Mouse (Mus musculus) layer of hippocampus, adult 2 months (tissue): ENCODE measurements around the gene Phlpp2. TPM values are rescaled to one million over a fixed set of nuclear protein-coding genes. Genes with fewer than 3 reads are reported as not detected.

Experiments used
- DNase-seq, 2 experiments: peaks; one replicate each; pipeline ENCODE4 v3.0.0; 2022; ENCODE audit warnings: low spot score in 2 of 2
- H3K27ac ChIP-seq: fragments of 200-600 bp; 2 replicates; pipeline ENCODE4 v1.8.1; 2022
- H3K4me3 ChIP-seq: fragments of 200-600 bp; 2 replicates; pipeline ENCODE4 v1.8.1; 2022; ENCODE audit warnings: mild to moderate bottlenecking
- CTCF ChIP-seq: fragments of 200-600 bp; conservative IDR thresholded peaks from 2 replicates; pipeline ENCODE4 v1.8.1; 2022; ENCODE audit warnings: antibody characterized with exemption, mild to moderate bottlenecking, moderate library complexity
- total RNA-seq, 2 experiments: library from RNA; stranded (reverse); gene quantifications; 2 replicates each; pipeline ENCODE4 v1.2.3; 2021

Phlpp2 gene
- total RNA-seq, 2 experiments from 2014 or later = 26.9 to 28.5 TPM

- Histone ChIP-seq H3K4me3 (no peak overlapping the region), H3K27ac (no peak overlapping the region)
- no peak for DNase-seq
- TF ChIP-seq CTCF = no peak
Measured at GRCm38 (mm10) chr8:109958036-109958655, 89.8 kb downstream of the Phlpp2 start.

- TF ChIP-seq CTCF = no peak
Measured at GRCm38 (mm10) chr8:109959112-109959511, 90.8 kb downstream of the Phlpp2 start.

GRCm38 (mm10) chr8:109961693-109962367, 93.5 kb downstream of the Phlpp2 start, which contains the start of gene Marveld3:
Gene Marveld3, minus strand, starts transcription at chr8:109962203.
- DNase-seq = peak in 1 of 2 experiments; percentile 27
- H3K27ac ChIP-seq = no peak within 1 kb of the TSS
- H3K4me3 ChIP-seq = peak within 1 kb of the TSS; percentile 34
- TF ChIP-seq CTCF = peak; percentile 80

More at GRCm38 (mm10) chr8:109959112-109959511, 90.8 kb downstream of the Phlpp2 start:
- Histone ChIP-seq H3K4me3 (no peak overlapping the region), H3K27ac (no peak overlapping the region)
- DNase-seq = no peak

GRCm38 (mm10) chr8:109962896-109963295, 94.6 kb downstream of the Phlpp2 start:
- Histone ChIP-seq H3K27ac (no peak overlapping the region), H3K4me3 (no peak overlapping the region)
- no peak for TF ChIP-seq CTCF
- DNase-seq = no peak

- no peak for TF ChIP-seq CTCF
Measured at GRCm38 (mm10) chr8:109963421-109963820, 95.1 kb downstream of the Phlpp2 start.

GRCm38 (mm10) chr8:109964106-109964505, 95.8 kb downstream of the Phlpp2 start:
- no peak for DNase-seq
- Histone ChIP-seq H3K4me3 (no peak overlapping the region), H3K27ac (no peak overlapping the region)
- TF ChIP-seq CTCF = no peak

More at GRCm38 (mm10) chr8:109963421-109963820, 95.1 kb downstream of the Phlpp2 start:
- DNase-seq = no peak
- Histone ChIP-seq H3K4me3 (no peak overlapping the region), H3K27ac (no peak overlapping the region)

- DNase-seq = no peak
- TF ChIP-seq CTCF = peak; percentile 34
- no peak overlapping the region for H3K27ac ChIP-seq
Measured at GRCm38 (mm10) chr8:109968837-109969236, 100.5 kb downstream of the Phlpp2 start.

GRCm38 (mm10) chr8:109970323-109970722, 102.0 kb downstream of the Phlpp2 start:
- Histone ChIP-seq H3K4me3 (no peak overlapping the region; the same call in 1 of the 2 replicates), H3K27ac (no peak overlapping the region)
- TF ChIP-seq CTCF = peak; percentile 90
- DNase-seq = peak; percentile 26 to 54

More at GRCm38 (mm10) chr8:109968837-109969236, 100.5 kb downstream of the Phlpp2 start:
- H3K4me3 ChIP-seq = no peak overlapping the region

- Histone ChIP-seq H3K4me3 (no peak overlapping the region), H3K27ac (no peak overlapping the region)
- no peak for DNase-seq
- no peak for TF ChIP-seq CTCF
Measured at GRCm38 (mm10) chr8:109972901-109973300, 104.6 kb downstream of the Phlpp2 start.

- TF ChIP-seq CTCF = no peak
Measured at GRCm38 (mm10) chr8:109979339-109979738, 111.0 kb downstream of the Phlpp2 start.

GRCm38 (mm10) chr8:109982386-109983105, 114.2 kb downstream of the Phlpp2 start:
- TF ChIP-seq CTCF = no peak
- no peak for DNase-seq
- Histone ChIP-seq H3K4me3 (no peak overlapping the region), H3K27ac (no peak overlapping the region)

More at GRCm38 (mm10) chr8:109979339-109979738, 111.0 kb downstream of the Phlpp2 start:
- Histone ChIP-seq H3K4me3 (no peak overlapping the region), H3K27ac (no peak overlapping the region)
- DNase-seq = no peak

- peak overlapping the region; percentile 62; the same call in 1 of the 2 replicates for H3K27ac ChIP-seq
Measured at GRCm38 (mm10) chr8:109983944-109984343, 115.6 kb downstream of the Phlpp2 start.

GRCm38 (mm10) chr8:109986384-109986783, 118.0 kb downstream of the Phlpp2 start:
- Histone ChIP-seq H3K27ac (no peak overlapping the region), H3K4me3 (no peak overlapping the region)
- no peak for DNase-seq
- TF ChIP-seq CTCF = no peak

More at GRCm38 (mm10) chr8:109983944-109984343, 115.6 kb downstream of the Phlpp2 start:
- no peak for TF ChIP-seq CTCF
- peak in 1 of 2 experiments; percentile 19 for DNase-seq
- no peak overlapping the region for H3K4me3 ChIP-seq
